Mouse (Mus musculus) embryo, embryonic 11 days (tissue): ENCODE results near the gene Hoxd9.

Experiments used
- DNase-seq: peaks from one replicate; pipeline ENCODE4 v3.0.0-alpha.2; 2015

The Hoxd9 gene

DNA sequence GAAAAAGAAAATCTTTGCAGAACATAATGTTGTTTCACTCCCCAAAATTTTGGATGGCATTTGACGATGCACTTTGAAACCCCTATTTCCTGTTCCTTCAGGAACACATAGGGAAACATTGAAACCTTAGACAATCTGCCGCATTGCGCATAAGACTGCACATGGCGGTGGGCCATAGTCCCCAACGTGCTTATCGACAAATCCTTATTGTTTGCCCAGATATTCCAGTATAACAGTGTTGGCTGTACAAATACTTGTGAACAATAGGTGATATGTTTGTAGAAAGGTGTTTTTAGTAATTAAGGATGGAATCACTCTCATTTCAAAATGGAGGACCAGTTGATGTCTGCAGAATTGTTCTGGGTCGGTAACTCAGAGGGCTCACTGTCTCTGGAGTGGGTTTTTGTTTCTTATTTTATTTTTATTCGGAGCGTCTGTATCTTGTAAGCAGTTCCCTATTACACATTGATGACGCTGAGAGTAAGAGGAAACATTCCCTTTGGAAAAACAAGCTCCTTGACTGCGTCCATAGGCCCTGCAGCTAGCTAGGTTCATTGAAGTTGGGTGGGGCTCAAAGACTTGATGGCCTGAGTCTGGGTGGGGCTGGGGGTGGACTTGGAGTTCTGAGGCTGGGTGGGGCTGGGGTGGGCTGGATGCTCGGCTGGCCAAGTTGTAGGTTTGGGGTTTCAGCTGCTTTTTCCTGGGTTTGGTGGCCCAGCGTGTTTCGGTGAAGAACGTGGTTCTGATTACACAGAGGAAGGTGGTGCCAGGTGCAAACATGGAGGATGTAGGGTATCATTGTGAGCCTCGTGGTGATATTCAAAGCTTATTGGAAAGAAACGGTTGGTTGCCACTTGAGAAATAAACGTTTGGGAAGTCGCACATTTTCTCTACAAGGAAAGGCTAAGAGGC, 16.0 kb downstream of the Hoxd9 start:
- no peak for DNase-seq

- DNase-seq = peak; percentile 67
These were observed 16.7 kb downstream of the Hoxd9 start for GRCm38 (mm10) chr2:74714156-74714789.

DNA sequence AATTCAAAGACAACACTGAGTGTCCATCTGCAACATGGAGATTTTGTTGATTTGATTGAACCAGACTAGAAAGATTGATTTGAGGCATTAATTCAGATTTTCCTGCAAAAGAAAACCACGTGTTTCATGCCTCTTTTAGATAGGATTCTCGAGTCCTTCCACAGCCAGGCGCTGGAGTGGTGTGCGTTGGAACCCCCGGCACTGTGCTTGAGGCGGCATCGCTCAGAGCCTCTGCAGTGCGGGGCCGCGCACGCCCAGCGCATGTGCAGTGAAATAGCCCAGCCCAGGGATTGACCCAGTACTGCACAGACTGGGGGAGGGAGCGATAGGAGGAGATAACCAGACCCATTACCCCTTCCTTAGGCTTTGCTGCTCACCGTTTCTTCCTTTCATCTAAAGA, 17.4 kb downstream of the Hoxd9 start:
- peak; percentile 80 for DNase-seq

GRCm38 (mm10) chr2:74715504-74716241, 18.1 kb downstream of the Hoxd9 start:
- DNase-seq = peak; percentile 96

DNA sequence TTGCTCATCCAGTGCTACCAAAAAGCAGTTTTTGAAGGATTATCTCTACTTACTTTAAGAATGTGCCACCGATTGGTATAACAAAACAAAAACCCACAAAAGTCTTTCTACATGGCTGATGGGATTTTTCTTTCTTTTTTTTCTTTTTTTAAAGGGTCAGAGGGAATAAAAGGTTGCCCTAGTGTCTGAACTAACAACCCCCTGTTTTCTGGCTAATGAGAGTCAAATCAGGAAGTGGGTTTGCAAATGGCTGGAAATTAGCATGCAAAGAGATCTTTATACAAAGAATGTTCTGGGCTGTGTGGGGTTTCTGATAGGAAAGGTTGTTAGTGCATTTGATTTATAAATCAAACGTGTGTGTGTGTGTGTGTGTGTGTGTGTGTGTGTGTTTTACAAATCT, 22.9 kb downstream of the Hoxd9 start:
- no peak for DNase-seq

- DNase-seq = no peak
These were observed 23.5 kb downstream of the Hoxd9 start for GRCm38 (mm10) chr2:74720955-74721491.

DNA sequence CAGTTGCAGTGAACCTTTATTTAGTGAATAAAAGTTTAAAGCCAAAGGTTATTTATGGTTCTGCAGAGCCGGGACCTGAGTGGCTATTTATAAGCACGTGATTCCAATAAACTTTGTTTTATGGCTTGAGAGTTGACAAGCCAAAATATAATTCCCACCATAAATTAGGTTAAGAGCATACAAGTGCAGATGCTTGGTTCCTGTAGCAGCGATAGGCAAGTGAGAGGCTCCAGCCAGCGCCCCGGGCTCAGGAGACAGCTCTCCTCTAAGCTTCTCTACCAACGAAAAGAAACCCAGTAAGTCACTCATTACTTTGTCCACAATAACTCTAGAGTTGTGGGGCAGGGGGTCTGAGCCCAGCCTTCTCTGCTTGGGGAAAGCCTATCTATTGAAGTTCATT, 24.4 kb downstream of the Hoxd9 start:
- DNase-seq = no peak

- no peak for DNase-seq
These were observed 25.4 kb downstream of the Hoxd9 start for GRCm38 (mm10) chr2:74722949-74723348.

GRCm38 (mm10) chr2:74724244-74725015, 26.9 kb downstream of the Hoxd9 start:
- no peak for DNase-seq

GRCm38 (mm10) chr2:74725171-74725570, 27.6 kb downstream of the Hoxd9 start:
- DNase-seq = no peak

DNA sequence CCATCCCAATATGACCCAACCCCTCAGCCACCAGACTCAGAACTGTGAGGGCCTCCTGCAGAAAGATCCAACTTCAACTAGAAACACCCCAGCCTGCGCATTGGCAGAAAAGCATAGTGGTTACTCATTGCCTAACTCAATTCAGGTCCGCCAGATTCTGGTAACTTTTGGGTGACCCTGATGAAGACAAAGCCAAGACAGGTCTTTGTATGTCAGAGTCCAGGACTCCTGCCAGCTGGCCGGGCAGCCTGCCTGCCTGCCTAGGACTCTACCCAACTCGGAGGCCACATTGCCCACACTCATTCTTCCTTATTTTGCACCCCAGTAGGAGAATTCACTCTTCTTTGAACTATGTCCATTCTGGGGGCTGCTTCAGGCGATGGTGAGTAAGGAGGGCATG, 29.0 kb downstream of the Hoxd9 start, which contains the start of gene Gm28230:
Gene Gm28230 (plus strand): TSS at position 178 of the 400 bp plus-strand sequence.
- no peak for DNase-seq

- no peak for DNase-seq
These were observed 29.6 kb downstream of the Hoxd9 start for GRCm38 (mm10) chr2:74726973-74727639.

DNA sequence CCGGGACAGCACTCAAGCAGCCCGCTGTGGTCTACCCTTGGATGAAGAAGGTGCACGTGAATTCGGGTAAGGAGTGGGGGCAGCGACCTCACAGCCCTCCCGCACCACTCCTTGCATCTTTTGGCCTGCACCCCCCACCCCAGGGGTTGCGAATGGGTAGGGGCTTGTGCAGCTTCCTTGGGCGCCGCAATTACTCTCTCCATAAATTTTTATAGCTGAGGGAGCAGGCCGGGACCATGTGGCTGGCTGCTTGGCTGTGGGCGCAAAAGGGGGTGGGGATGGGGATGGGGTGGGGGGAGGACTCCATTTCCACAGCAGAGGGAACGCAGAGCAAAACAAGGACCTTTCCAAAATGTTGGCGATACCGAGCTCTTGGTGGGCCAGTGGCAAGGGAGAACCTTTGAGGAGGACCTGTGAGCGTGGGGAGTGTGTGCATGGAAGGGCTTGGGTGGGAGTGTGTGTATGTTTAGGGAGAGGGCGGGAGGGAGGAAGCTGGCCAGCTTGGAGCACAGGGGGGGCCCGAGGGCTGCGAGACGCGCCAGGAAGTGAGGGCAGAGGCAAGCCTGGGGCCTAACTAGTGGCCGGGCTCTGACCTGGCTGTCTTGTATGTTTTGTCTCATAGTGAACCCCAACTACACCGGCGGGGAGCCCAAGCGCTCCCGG, 30.2 kb downstream of the Hoxd9 start:
- no peak for DNase-seq

DNA sequence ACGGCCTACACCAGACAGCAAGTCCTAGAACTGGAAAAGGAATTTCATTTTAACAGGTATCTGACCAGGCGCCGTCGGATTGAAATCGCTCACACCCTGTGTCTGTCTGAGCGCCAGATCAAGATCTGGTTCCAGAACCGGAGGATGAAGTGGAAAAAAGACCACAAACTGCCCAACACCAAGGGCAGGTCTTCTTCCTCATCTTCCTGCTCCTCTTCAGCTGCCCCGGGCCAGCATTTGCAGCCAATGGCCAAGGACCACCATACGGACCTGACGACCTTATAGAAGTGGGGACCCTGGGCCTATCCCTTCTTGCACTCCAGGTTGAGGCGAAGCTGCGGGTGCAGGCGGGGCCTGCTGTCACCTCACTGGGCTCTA, 30.8 kb downstream of the Hoxd9 start:
- DNase-seq = no peak

DNA sequence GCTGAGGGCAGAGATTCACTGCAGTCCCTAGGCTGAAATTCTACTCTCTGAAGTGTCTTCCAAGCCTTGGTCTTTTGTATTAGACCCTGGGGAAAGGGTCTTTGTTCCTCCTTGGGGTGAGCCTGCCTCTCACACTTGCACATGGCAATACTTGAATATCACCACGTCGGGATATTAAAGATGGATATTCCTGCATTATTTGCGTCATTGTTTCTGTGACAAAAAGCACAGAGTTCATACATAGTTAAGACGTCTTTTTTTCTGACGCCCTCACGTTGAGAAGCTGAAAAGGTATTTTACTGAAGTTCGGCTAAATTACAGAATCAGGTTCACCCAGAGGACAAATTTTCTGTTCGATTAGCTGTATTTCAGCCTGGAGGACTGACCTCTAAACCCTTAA, 32.8 kb downstream of the Hoxd9 start:
- no peak for DNase-seq

DNA sequence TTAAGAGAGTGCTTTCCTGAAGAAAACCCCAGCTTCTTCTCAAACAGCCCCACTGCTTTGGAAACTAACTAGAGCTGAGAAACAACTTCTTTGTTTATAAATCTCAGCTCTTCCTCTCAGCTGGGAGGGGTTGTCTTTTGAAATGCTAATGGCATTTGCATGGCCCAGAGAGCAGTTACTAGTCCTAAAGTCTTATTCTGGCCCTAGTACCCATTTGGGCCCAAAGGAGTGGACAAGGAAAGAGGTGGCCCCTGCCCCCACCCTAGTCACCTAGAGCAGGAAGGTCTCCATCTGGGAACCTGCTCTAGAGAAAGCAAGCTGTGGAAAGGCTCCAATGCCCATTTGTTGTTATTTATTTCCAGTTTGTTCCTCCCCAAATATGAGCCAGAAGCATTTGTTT, 33.5 kb downstream of the Hoxd9 start:
- no peak for DNase-seq

GRCm38 (mm10) chr2:74731799-74732512, 34.4 kb downstream of the Hoxd9 start:
- no peak for DNase-seq

GRCm38 (mm10) chr2:74732513-74733316, 35.2 kb downstream of the Hoxd9 start:
- peak; percentile 70 for DNase-seq

DNA sequence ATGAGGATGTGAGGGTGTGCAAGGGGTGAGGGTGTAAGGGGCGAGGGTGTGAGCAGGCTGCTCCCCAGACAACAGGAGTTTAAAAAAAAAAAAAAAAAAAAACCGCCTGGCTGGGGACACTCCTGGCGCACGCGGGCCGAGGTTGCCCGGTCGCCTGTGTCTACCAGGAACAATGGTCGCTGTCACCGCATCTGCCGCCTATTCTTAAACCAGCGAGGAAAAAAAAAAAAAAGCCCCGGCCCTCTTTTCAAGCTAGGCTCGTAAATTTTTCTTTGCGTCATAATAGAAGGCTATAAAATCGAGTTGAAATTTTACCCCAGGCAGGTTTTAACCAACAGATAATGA, 35.8 kb downstream of the Hoxd9 start:
- peak; percentile 84 for DNase-seq

DNA sequence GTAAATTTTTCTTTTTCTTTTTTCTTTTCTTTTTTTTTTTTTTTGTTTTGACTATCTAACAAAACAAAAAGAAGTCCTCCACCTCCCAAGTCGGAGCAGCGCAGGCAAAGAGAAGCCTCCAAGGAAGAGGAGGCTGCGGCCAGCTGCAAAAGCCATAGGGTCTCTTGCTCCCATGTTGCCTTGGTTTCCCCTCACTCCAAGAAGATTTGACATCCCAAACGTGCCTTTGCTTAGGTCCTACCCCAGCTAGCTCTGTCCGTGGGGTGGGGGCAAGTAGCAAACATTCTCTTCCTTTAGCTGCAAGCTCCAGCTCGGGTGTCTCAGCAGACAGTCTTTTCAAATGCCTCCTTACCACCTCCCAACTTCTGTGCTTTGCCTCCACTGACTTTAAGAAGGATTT, 36.2 kb downstream of the Hoxd9 start:
- DNase-seq = peak; percentile 53
